Mouse (Mus musculus) frontal cortex, adult 2 months (tissue): ENCODE data around the gene Ddx59. TPM values are rescaled to one million over a fixed set of nuclear protein-coding genes. Genes with fewer than 3 reads are reported as not detected.

Experiments used
- DNase-seq, 2 experiments: peaks; one replicate each; pipeline ENCODE4 v3.0.0; 2022; ENCODE audit warnings: low spot score in 1 of 2; ENCODE audit errors: extremely low spot score in 1 of 2
- polyA plus RNA-seq: library from polyadenylated mRNA; depleted of rRNA; stranded (reverse); fragments of >200 nt; gene quantifications from 2 replicates; pipeline ENCODE4 v1.2.3, GENCODE M21; 2012; rRNA removed

The Ddx59 gene
- polyA plus RNA-seq, 1 experiment: 7.8 TPM

- no peak for DNase-seq
Measured at GRCm38 (mm10) chr1:136447338-136447737, 32.3 kb downstream of the Ddx59 start.

GRCm38 (mm10) chr1:136449541-136449940 lies 34.5 kb downstream of the Ddx59 start:
- DNase-seq: no peak

GRCm38 (mm10) chr1:136450206-136450605 lies 35.1 kb downstream of the Ddx59 start:
- no peak for DNase-seq

- no peak for DNase-seq
Measured at GRCm38 (mm10) chr1:136452421-136452820, 37.4 kb downstream of the Ddx59 start.

- no peak for DNase-seq
Measured at GRCm38 (mm10) chr1:136455756-136456585, 40.9 kb downstream of the Ddx59 start.

- DNase-seq: no peak
Measured at GRCm38 (mm10) chr1:136456741-136457140, 41.7 kb downstream of the Ddx59 start.

GRCm38 (mm10) chr1:136457403-136457802 lies 42.3 kb downstream of the Ddx59 start:
- no peak for DNase-seq

- DNase-seq: peak in 1 of 2 experiments; percentile 67
Measured at GRCm38 (mm10) chr1:136458691-136459245, 43.7 kb downstream of the Ddx59 start.

- DNase-seq: peak; percentile 17 to 45
Measured at GRCm38 (mm10) chr1:136462443-136462842, 47.4 kb downstream of the Ddx59 start.

- DNase-seq: no peak
Measured at GRCm38 (mm10) chr1:136465168-136465567, 50.1 kb downstream of the Ddx59 start.

GRCm38 (mm10) chr1:136466143-136466811 lies 51.2 kb downstream of the Ddx59 start, which contains the start of gene Kif14:
TSS of gene Kif14 (plus strand) at chr1:136466343.
- DNase-seq: peak; percentile 86 to 94

- DNase-seq: no peak
Measured at GRCm38 (mm10) chr1:136469408-136469807, 54.3 kb downstream of the Ddx59 start.

- peak in 1 of 2 experiments; percentile 35 for DNase-seq
Measured at GRCm38 (mm10) chr1:136470471-136470870, 55.4 kb downstream of the Ddx59 start.

Other genes starting within 250 kb of the Ddx59 start
- gene Mroh3, start 202.4 kb upstream of the Ddx59 start, polyA plus RNA-seq: 0.63 and 0.88 TPM in 2 replicates
- 2.8 and 3.3 TPM in 2 replicates for gene Inava, start 181.0 kb upstream of the Ddx59 start, polyA plus RNA-seq
- gene Gpr25, start 154.4 kb upstream of the Ddx59 start, polyA plus RNA-seq: 5.4 and 6.5 TPM in 2 replicates
- 53.6 and 53.7 TPM in 2 replicates for gene Camsap2, start 69.2 kb upstream of the Ddx59 start, polyA plus RNA-seq
- gene Kif14, start 51.1 kb downstream of the Ddx59 start, polyA plus RNA-seq: 0.25 and 0.30 TPM in 2 replicates
- 17.0 TPM in 2 replicates for gene Zfp281, start 209.6 kb downstream of the Ddx59 start, polyA plus RNA-seq